Mouse (Mus musculus): Measurements from ENCODE around the gene Apba1. TPM values are rescaled to one million over a fixed set of nuclear protein-coding genes. Genes with fewer than 3 reads are reported as not detected.

The Apba1 gene
- total and polyA plus RNA-seq, 2 experiments from 2014 or later, result 0.36 to 2.4 TPM

DNA sequence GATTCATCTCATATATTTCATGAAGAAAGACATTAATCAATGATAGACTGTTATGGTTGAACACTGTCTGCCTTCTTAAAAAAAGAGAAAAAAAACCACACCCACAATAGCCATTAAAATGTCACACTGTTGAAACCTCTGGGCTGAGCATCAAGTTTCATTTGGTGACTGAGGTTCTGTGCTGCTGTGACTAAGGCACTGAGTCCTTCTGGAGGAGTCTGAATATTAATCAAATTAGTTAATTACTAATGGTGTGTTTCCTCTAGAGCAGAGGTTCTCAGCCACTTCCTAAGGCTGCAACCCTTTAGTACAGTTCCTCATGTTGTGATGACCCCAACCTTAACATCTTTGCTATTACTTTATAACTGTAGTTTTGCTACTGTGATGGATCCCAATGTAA, 20.4 kb downstream of the Apba1 start:
- Histone ChIP-seq H3K9me3 (replicated peaks; ENCODE audit: control insufficient read depth, low read length) (no peaks in the 10 kb centered on the region), H3K27me3 (ENCODE audit: control insufficient read depth, insufficient read depth, low read length) (no peaks in the 10 kb centered on the region), H3K4me3 (ENCODE audit: low read depth, low read length) (no peak overlapping the region), H3K27ac (ENCODE audit: low read depth) (no peak overlapping the region), H3K9ac (replicated peaks; ENCODE audit: low read depth, low read length) (no peak overlapping the region), H3K4me1 (ENCODE audit: control insufficient read depth, insufficient read depth) (no peaks in the 10 kb centered on the region), H3K36me3 (replicated peaks; ENCODE audit: control insufficient read depth, insufficient read depth, low read length) (no peaks in the 10 kb centered on the region), H3K4me2 (ENCODE audit: low read depth, low read length) (no peak overlapping the region)
- no peak for TF ChIP-seq CTCF (IDR thresholded peaks at IDR 0.05; ENCODE audit: low read depth)
- no peak for TF ChIP-seq EP300 (IDR thresholded peaks at IDR 0.05; ENCODE audit: low read depth)
- ATAC-seq (ENCODE audit: insufficient read depth, low read depth) (no peak), DNase-seq (ENCODE audit: low spot score) (no peak)

DNA sequence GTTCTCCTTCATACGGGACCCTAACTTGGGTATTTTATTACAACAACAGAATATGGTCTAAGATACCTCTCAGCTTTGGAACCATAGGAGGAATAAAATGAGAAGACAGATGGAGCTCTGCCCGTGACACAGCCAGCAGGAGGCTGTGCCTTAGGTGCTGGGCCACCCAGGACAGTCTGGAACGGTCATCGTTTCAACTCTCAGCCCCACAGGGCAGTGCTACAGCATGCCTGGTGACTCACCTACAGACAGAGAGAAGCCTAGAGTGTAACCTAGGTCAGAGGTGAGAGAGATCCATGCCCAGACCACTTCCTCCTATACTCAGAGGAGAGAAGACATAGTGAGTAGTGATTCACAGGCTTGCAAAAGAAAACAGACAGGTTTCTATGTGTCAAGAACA, 21.4 kb downstream of the Apba1 start:
- H3K9me3 ChIP-seq (replicated peaks; ENCODE audit: control insufficient read depth, low read length), result no peaks in the 10 kb centered on the region
- no peak overlapping the region for H3K4me2 ChIP-seq (ENCODE audit: low read depth, low read length)
- ATAC-seq (ENCODE audit: insufficient read depth, low read depth) (no peak), DNase-seq (ENCODE audit: low spot score) (no peak)
- H3K4me3 ChIP-seq (ENCODE audit: low read depth, low read length), result no peak overlapping the region
- no peaks in the 10 kb centered on the region for H3K27me3 ChIP-seq (ENCODE audit: control insufficient read depth, insufficient read depth, low read length)
- no peak for TF ChIP-seq CTCF (IDR thresholded peaks at IDR 0.05; ENCODE audit: low read depth)
- no peak for TF ChIP-seq EP300 (IDR thresholded peaks at IDR 0.05; ENCODE audit: low read depth)
- WGBS, result 80% methylated on average over 4 of the region's 4 CpGs
- H3K4me1 ChIP-seq (ENCODE audit: control insufficient read depth, insufficient read depth), result no peaks in the 10 kb centered on the region
- H3K9ac ChIP-seq (replicated peaks; ENCODE audit: low read depth, low read length), result no peak overlapping the region
- H3K27ac ChIP-seq (ENCODE audit: low read depth), result no peak overlapping the region
- H3K36me3 ChIP-seq (replicated peaks; ENCODE audit: control insufficient read depth, insufficient read depth, low read length), result no peaks in the 10 kb centered on the region

DNA sequence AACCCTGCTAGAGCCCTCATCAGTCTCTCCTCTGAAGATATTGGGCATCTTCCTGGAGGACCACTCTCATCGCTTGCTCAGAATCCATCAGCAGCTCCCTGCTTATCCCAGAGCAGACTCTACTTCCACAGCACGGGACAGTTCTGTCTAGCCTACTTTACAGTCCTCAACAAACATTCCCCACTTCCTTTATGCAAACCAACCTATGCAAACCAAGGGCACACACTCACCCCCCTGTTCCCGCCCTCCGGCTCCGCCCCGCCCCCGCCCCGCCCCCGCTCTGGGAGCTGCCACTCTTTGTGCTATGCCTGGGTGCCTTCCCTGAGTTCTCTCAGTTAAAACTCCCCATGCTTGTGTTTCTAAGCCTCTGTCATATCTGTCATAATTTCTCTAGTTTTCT, 23.3 kb downstream of the Apba1 start:
- Histone ChIP-seq H3K27ac (ENCODE audit: low read depth) (no peak overlapping the region), H3K9me3 (replicated peaks; ENCODE audit: control insufficient read depth, low read length) (no peaks in the 10 kb centered on the region), H3K4me2 (ENCODE audit: low read depth, low read length) (no peak overlapping the region), H3K4me3 (ENCODE audit: low read depth, low read length) (no peak overlapping the region), H3K27me3 (ENCODE audit: control insufficient read depth, insufficient read depth, low read length) (no peaks in the 10 kb centered on the region), H3K4me1 (ENCODE audit: control insufficient read depth, insufficient read depth) (no peaks in the 10 kb centered on the region), H3K9ac (replicated peaks; ENCODE audit: low read depth, low read length) (no peak overlapping the region), H3K36me3 (replicated peaks; ENCODE audit: control insufficient read depth, insufficient read depth, low read length) (no peaks in the 10 kb centered on the region)
- WGBS, result 16% methylated on average over 9 of the region's 9 CpGs
- DNase-seq (ENCODE audit: low spot score) (no peak), ATAC-seq (ENCODE audit: insufficient read depth, low read depth) (no peak)
- TF ChIP-seq EP300 (IDR thresholded peaks at IDR 0.05; ENCODE audit: low read depth) (no peak), CTCF (IDR thresholded peaks at IDR 0.05; ENCODE audit: low read depth) (no peak)

DNA sequence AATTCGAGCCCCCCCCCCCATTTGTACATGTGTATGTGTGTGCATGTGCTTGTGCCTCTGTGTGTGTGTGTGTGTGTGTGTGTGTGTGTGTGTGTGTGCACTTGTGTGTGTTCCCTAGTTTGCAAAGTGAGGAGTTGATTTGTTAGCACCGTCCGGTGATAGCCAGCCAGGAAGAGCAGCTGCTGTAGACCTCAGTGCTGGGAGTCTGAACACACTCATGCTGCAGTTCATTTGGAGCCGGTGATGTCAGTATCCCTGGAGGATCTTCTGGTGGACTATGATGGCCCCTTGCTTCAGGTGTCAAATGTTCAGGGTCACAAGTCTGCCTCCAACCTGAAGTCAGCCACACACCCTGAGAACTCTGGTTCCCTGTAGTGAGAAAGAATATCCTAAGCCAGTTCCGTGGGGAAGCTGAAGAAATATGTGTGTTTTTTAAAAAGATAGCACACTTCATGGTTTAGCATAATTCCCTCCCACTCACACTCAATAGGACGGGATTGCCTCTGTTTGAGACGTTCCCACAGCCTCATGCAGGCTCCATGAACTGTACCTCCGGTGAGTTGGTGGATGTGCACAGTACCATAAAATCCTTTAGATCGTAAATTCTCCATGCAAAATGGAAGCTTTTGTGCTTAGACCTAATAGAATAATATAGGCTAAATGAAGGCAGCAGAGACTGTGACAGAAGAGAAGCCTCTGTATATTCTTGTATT, 29.9 kb downstream of the Apba1 start:
- 75% methylated on average over 9 of the region's 9 CpGs for WGBS
- H3K27me3 ChIP-seq (ENCODE audit: control insufficient read depth, insufficient read depth, low read length), result no peaks in the 10 kb centered on the region

DNA sequence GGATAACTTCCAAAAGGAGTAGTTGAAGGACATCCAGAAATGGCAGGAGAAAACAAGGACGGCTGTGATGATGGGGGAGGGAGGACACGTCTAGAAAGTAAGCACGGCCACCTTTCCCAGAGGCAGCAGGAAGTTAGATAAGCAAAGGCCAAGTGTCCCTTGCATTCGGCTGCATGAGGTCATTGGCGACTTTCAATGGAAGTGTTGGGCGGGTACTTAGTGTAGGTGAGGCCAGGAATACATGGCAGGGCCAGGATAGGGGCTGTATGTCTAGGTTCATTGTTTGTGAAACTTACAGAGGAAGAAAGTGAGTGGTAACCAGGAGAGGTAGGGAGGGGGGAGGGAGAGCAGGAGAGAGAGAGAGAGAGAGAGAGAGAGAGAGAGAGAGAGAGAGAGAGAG, 33.0 kb downstream of the Apba1 start:
- Histone ChIP-seq H3K9me3 (replicated peaks; ENCODE audit: control insufficient read depth, low read length) (no peaks in the 10 kb centered on the region), H3K27ac (ENCODE audit: low read depth) (no peak overlapping the region), H3K4me2 (ENCODE audit: low read depth, low read length) (peak overlapping the region; percentile 9; the same call in 1 of the 2 replicates), H3K27me3 (ENCODE audit: control insufficient read depth, insufficient read depth, low read length) (no peaks in the 10 kb centered on the region), H3K9ac (replicated peaks; ENCODE audit: low read depth, low read length) (no peak overlapping the region), H3K4me1 (ENCODE audit: control insufficient read depth, insufficient read depth) (0 out of 2 replicates have a peak, but pooled peaks cover 6% of the 10 kb centered on the region), H3K4me3 (ENCODE audit: low read depth, low read length) (no peak overlapping the region), H3K36me3 (replicated peaks; ENCODE audit: control insufficient read depth, insufficient read depth, low read length) (no peaks in the 10 kb centered on the region)
- DNase-seq (ENCODE audit: low spot score) (peak; percentile 28), ATAC-seq (ENCODE audit: insufficient read depth, low read depth) (peak; percentile 51; the same call in 1 of the 2 replicates)
- TF ChIP-seq CTCF (IDR thresholded peaks at IDR 0.05; ENCODE audit: low read depth), result no peak
- 0 out of 2 replicates have a peak, but pooled peaks have one; percentile 20 for TF ChIP-seq EP300 (IDR thresholded peaks at IDR 0.05; ENCODE audit: low read depth)
- WGBS, result 21% methylated on average over 6 of the region's 6 CpGs

More for the DNA sequence above, 29.9 kb downstream of the Apba1 start:
- Histone ChIP-seq H3K9ac (replicated peaks; ENCODE audit: low read depth, low read length) (no peak overlapping the region), H3K9me3 (replicated peaks; ENCODE audit: control insufficient read depth, low read length) (no peaks in the 10 kb centered on the region), H3K4me2 (ENCODE audit: low read depth, low read length) (no peak overlapping the region), H3K4me1 (ENCODE audit: control insufficient read depth, insufficient read depth) (0 out of 2 replicates have a peak, but pooled peaks cover 6% of the 10 kb centered on the region), H3K36me3 (replicated peaks; ENCODE audit: control insufficient read depth, insufficient read depth, low read length) (no peaks in the 10 kb centered on the region), H3K27ac (ENCODE audit: low read depth) (no peak overlapping the region), H3K4me3 (ENCODE audit: low read depth, low read length) (no peak overlapping the region)
- DNase-seq (ENCODE audit: low spot score), result no peak
- TF ChIP-seq EP300 (IDR thresholded peaks at IDR 0.05; ENCODE audit: low read depth) (no peak), CTCF (IDR thresholded peaks at IDR 0.05; ENCODE audit: low read depth) (no peak)
- no peak for ATAC-seq (ENCODE audit: insufficient read depth, low read depth)

DNA sequence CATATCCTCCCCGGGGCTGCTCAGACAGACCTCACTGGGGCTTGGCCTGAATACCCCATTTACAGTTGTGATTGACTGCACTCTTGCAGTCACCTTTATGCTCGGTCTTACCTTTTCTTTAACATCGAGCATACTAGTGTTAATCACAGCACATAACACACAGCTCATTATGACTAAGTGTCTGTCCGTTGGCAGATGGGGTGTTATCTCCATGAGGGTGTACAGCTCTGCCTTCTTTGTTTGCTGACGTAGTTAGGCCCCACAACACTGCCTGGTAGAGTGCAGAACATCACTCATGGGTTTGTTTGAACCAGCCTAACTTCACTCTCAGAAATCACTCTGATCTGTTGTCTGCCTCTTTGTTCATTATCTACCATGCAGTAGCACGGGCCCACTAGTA, 33.9 kb downstream of the Apba1 start:
- no peaks in the 10 kb centered on the region for H3K36me3 ChIP-seq (replicated peaks; ENCODE audit: control insufficient read depth, insufficient read depth, low read length)
- DNase-seq (ENCODE audit: low spot score) (no peak), ATAC-seq (ENCODE audit: insufficient read depth, low read depth) (no peak)
- no peak overlapping the region for H3K4me2 ChIP-seq (ENCODE audit: low read depth, low read length)
- no peaks in the 10 kb centered on the region for H3K27me3 ChIP-seq (ENCODE audit: control insufficient read depth, insufficient read depth, low read length)
- H3K27ac ChIP-seq (ENCODE audit: low read depth), result no peak overlapping the region
- WGBS, result 84% methylated on average over 6 of the region's 6 CpGs
- TF ChIP-seq CTCF (IDR thresholded peaks at IDR 0.05; ENCODE audit: low read depth) (no peak), EP300 (IDR thresholded peaks at IDR 0.05; ENCODE audit: low read depth) (no peak)
- H3K4me1 ChIP-seq (ENCODE audit: control insufficient read depth, insufficient read depth), result 0 out of 2 replicates have a peak, but pooled peaks cover 6% of the 10 kb centered on the region
- H3K9me3 ChIP-seq (replicated peaks; ENCODE audit: control insufficient read depth, low read length), result no peaks in the 10 kb centered on the region
- H3K4me3 ChIP-seq (ENCODE audit: low read depth, low read length), result no peak overlapping the region
- no peak overlapping the region for H3K9ac ChIP-seq (replicated peaks; ENCODE audit: low read depth, low read length)
